Mouse (Mus musculus) lung, embryonic 14.5 days (tissue): ENCODE measurements at regions not wholly inside any gene's neighbourhood (a gene's known extent, or its start where the extent isn't known, plus 50 kb on each side); places are given as distances from the start of the nearest gene placed in this dataset.

Experiments
- ATAC-seq: fragments of 200-750 bp; cut with Nextera tagmentation; 2 replicates; pipeline ENCODE4 v1.8.0; 2017; ENCODE audit warnings: mild to moderate bottlenecking, moderate TSS enrichment, moderate library complexity; ENCODE audit not compliant: insufficient read depth
- DNase-seq: peaks from one replicate; pipeline ENCODE4 v3.0.0-alpha.2; 2015
- H3K27ac ChIP-seq: fragments of 300-500 bp; sonication (generic); 2 replicates; pipeline ENCODE4 v1.5.1; 2014; ENCODE audit warnings: low read depth, mild to moderate bottlenecking, moderate library complexity
- H3K27me3 ChIP-seq: fragments of 300-500 bp; sonication (generic); 2 replicates; pipeline ENCODE4 v1.6.1; 2014; ENCODE audit warnings: low read length, control low read depth; ENCODE audit not compliant: insufficient read depth
- H3K36me3 ChIP-seq: fragments of 300-500 bp; sonication (generic); 2 replicates; pipeline ENCODE4 v1.6.1; 2014; ENCODE audit warnings: control low read depth; ENCODE audit not compliant: insufficient read depth
- H3K4me1 ChIP-seq: fragments of 300-500 bp; sonication (generic); 2 replicates; pipeline ENCODE4 v1.6.1; 2014; ENCODE audit warnings: antibody characterized with exemption, control low read depth; ENCODE audit not compliant: insufficient read depth
- H3K4me2 ChIP-seq: fragments of 300-500 bp; sonication (generic); 2 replicates; pipeline ENCODE4 v1.6.1; 2014; ENCODE audit warnings: mild to moderate bottlenecking
- H3K4me3 ChIP-seq: fragments of 300-500 bp; sonication (generic); 2 replicates; pipeline ENCODE4 v1.5.1; 2014; ENCODE audit warnings: low read depth, low read length
- H3K9ac ChIP-seq: fragments of 300-500 bp; sonication (generic); 2 replicates; pipeline ENCODE4 v1.6.1; 2014
- H3K9me3 ChIP-seq: fragments of 300-500 bp; sonication (generic); 2 replicates; pipeline ENCODE4 v1.6.1; 2016; ENCODE audit warnings: low read depth, low read length, control low read depth
- CTCF ChIP-seq: IDR thresholded peaks from 2 replicates; pipeline ENCODE4 v1.5.1; 2016; ENCODE audit warnings: antibody characterized with exemption, low read depth
- WGBS: fragments of 180-500 bp; shearing (Covaris S2); extraction: QIAGEN DNeasy Blood & Tissue Kit; methylation state at CpG from one replicate; pipeline ENCODE4 v1.1.7; 2014; 5-methylcytosine and 5-hydroxymethylcytosine counted together

GRCm38 (mm10) chr2:128325097-128325421, 199.2 kb downstream of the Bcl2l11 start:
- no peak overlapping the region for H3K9ac ChIP-seq
- peak; percentile 46; the same call in 1 of the 2 replicates for ATAC-seq
- no peak overlapping the region for H3K4me3 ChIP-seq
- no peaks in the 10 kb centered on the region for H3K9me3 ChIP-seq
- no peaks in the 10 kb centered on the region for H3K36me3 ChIP-seq
- TF ChIP-seq CTCF, result no peak
- peaks cover 18% of the 10 kb centered on the region; the same call in 1 of the 2 replicates for H3K4me1 ChIP-seq
- peak overlapping the region; percentile 66; the same call in 1 of the 2 replicates for H3K27ac ChIP-seq
- H3K4me2 ChIP-seq, result no peak overlapping the region; the same call in 1 of the 2 replicates
- peak; percentile 47 for DNase-seq
- WGBS, result 52% methylated on average over 4 of the region's 4 CpGs
- H3K27me3 ChIP-seq, result no peaks in the 10 kb centered on the region

- Histone ChIP-seq H3K27me3 (no peaks in the 10 kb centered on the region), H3K4me3 (no peak overlapping the region), H3K4me2 (no peak overlapping the region), H3K36me3 (no peaks in the 10 kb centered on the region), H3K9ac (no peak overlapping the region), H3K4me1 (peaks cover 18% of the 10 kb centered on the region; the same call in 1 of the 2 replicates), H3K9me3 (no peaks in the 10 kb centered on the region), H3K27ac (no peak overlapping the region)
- WGBS, result 80% methylated on average over 4 of the region's 4 CpGs
- no peak for DNase-seq
- TF ChIP-seq CTCF, result no peak
- no peak for ATAC-seq
These were observed 199.6 kb downstream of the Bcl2l11 start for GRCm38 (mm10) chr2:128325456-128325855.

- Histone ChIP-seq H3K4me3 (no peak overlapping the region), H3K4me2 (no peak overlapping the region), H3K36me3 (no peaks in the 10 kb centered on the region), H3K9ac (no peak overlapping the region), H3K4me1 (peaks cover 13% of the 10 kb centered on the region), H3K27ac (no peak overlapping the region), H3K9me3 (no peaks in the 10 kb centered on the region), H3K27me3 (no peaks in the 10 kb centered on the region)
- no peak for TF ChIP-seq CTCF
- ATAC-seq (no peak), DNase-seq (no peak)
- 80% methylated on average over 9 of the region's 9 CpGs for WGBS
These were observed 205.0 kb downstream of the Bcl2l11 start for GRCm38 (mm10) chr2:128330833-128331232.

- Histone ChIP-seq H3K9me3 (no peaks in the 10 kb centered on the region), H3K9ac (no peak overlapping the region), H3K36me3 (no peaks in the 10 kb centered on the region), H3K27ac (no peak overlapping the region), H3K4me2 (no peak overlapping the region), H3K27me3 (no peaks in the 10 kb centered on the region), H3K4me1 (peaks cover 13% of the 10 kb centered on the region), H3K4me3 (no peak overlapping the region)
- ATAC-seq, result no peak
- TF ChIP-seq CTCF, result no peak
- 83% methylated on average over 10 of the region's 10 CpGs for WGBS
- DNase-seq, result no peak
These were observed 205.4 kb downstream of the Bcl2l11 start for GRCm38 (mm10) chr2:128331275-128331674.

GRCm38 (mm10) chr2:128331681-128332080, 205.8 kb downstream of the Bcl2l11 start:
- no peak overlapping the region for H3K9ac ChIP-seq
- no peak overlapping the region for H3K4me2 ChIP-seq
- no peaks in the 10 kb centered on the region for H3K36me3 ChIP-seq
- no peak for DNase-seq
- ATAC-seq, result no peak
- peaks cover 13% of the 10 kb centered on the region for H3K4me1 ChIP-seq
- 54% methylated on average over 8 of the region's 8 CpGs for WGBS
- H3K4me3 ChIP-seq, result no peak overlapping the region
- H3K27ac ChIP-seq, result no peak overlapping the region
- no peaks in the 10 kb centered on the region for H3K9me3 ChIP-seq
- no peak for TF ChIP-seq CTCF
- no peaks in the 10 kb centered on the region for H3K27me3 ChIP-seq

- no peak overlapping the region for H3K4me3 ChIP-seq
- ATAC-seq (no peak), DNase-seq (no peak)
- no peak overlapping the region for H3K27ac ChIP-seq
- H3K9me3 ChIP-seq, result no peaks in the 10 kb centered on the region
- no peak for TF ChIP-seq CTCF
- no peak overlapping the region for H3K9ac ChIP-seq
- WGBS, result 62% methylated on average over 10 of the region's 10 CpGs
- no peaks in the 10 kb centered on the region for H3K27me3 ChIP-seq
- peaks cover 16% of the 10 kb centered on the region for H3K4me1 ChIP-seq
- H3K36me3 ChIP-seq, result no peaks in the 10 kb centered on the region
- H3K4me2 ChIP-seq, result no peak overlapping the region
These were observed 207.7 kb downstream of the Bcl2l11 start for GRCm38 (mm10) chr2:128333401-128334142.

GRCm38 (mm10) chr2:128334143-128334470, 208.3 kb downstream of the Bcl2l11 start:
- peaks cover 22% of the 10 kb centered on the region for H3K4me1 ChIP-seq
- no peak for DNase-seq
- no peaks in the 10 kb centered on the region for H3K36me3 ChIP-seq
- no peak overlapping the region for H3K4me3 ChIP-seq
- no peak for ATAC-seq
- H3K27me3 ChIP-seq, result no peaks in the 10 kb centered on the region
- no peaks in the 10 kb centered on the region for H3K9me3 ChIP-seq
- no peak overlapping the region for H3K27ac ChIP-seq
- no peak for TF ChIP-seq CTCF
- WGBS, result 55% methylated on average over 2 of the region's 2 CpGs
- no peak overlapping the region for H3K9ac ChIP-seq
- no peak overlapping the region for H3K4me2 ChIP-seq
